Mouse (Mus musculus) heart, embryonic 14.5 days (tissue): Measurements from ENCODE around the gene Anxa2. TPM values are rescaled to one million over a fixed set of nuclear protein-coding genes. Genes with fewer than 3 reads are reported as not detected.

Experiments
- ATAC-seq: fragments of 200-750 bp; cut with Nextera tagmentation; 2 replicates; pipeline ENCODE4 v1.8.0; 2017; ENCODE audit warnings: low read depth, moderate TSS enrichment; ENCODE audit not compliant: insufficient number of reproducible peaks, insufficient read depth, low FRiP score
- H3K27ac ChIP-seq, 2 experiments: fragments of 200-500 bp in 1 of 2; fragments of 300-500 bp in 1 of 2; sonication (generic) in 1 of 2; replicated peaks in 1 of 2; 2 replicates each; pipeline ENCODE4 v1.5.1; 2012 to 2014; ENCODE audit warnings: low read depth in 2 of 2, low read length in 2 of 2, control low read depth in 1 of 2, mild to moderate bottlenecking in 1 of 2, mixed read lengths in 1 of 2; ENCODE audit not compliant: control insufficient read depth in 1 of 2, insufficient read depth in 1 of 2
- H3K27me3 ChIP-seq: fragments of 300-500 bp; sonication (generic); 2 replicates; pipeline ENCODE4 v1.6.1; 2014; ENCODE audit warnings: mild to moderate bottlenecking, low read length, control low read depth; ENCODE audit not compliant: control insufficient read depth, insufficient read depth
- H3K36me3 ChIP-seq: fragments of 300-500 bp; sonication (generic); 2 replicates; pipeline ENCODE4 v1.6.1; 2014; ENCODE audit warnings: mild to moderate bottlenecking, control low read depth, low read length, mixed read lengths; ENCODE audit not compliant: control insufficient read depth, insufficient read depth
- H3K4me1 ChIP-seq, 2 experiments: fragments of 200-500 bp in 1 of 2; fragments of 300-500 bp in 1 of 2; sonication (generic) in 1 of 2; 2 replicates each; pipeline ENCODE4 v1.6.1; 2012 to 2014; ENCODE audit warnings: low read length in 2 of 2, control low read depth in 1 of 2, mixed read lengths in 1 of 2; ENCODE audit not compliant: control insufficient read depth in 2 of 2, insufficient read depth in 2 of 2
- H3K4me2 ChIP-seq: fragments of 300-500 bp; sonication (generic); 2 replicates; pipeline ENCODE4 v1.6.1; 2014; ENCODE audit warnings: mild to moderate bottlenecking, low read length
- H3K4me3 ChIP-seq, 2 experiments: fragments of 200-500 bp in 1 of 2; fragments of 300-500 bp in 1 of 2; sonication (generic) in 1 of 2; 2 replicates each; pipeline ENCODE4 v1.5.1; 2012 to 2014; ENCODE audit warnings: low read length in 2 of 2, mild to moderate bottlenecking in 2 of 2, control low read depth in 1 of 2, low read depth in 1 of 2, moderate library complexity in 1 of 2; ENCODE audit not compliant: control insufficient read depth in 1 of 2, insufficient read depth in 1 of 2
- H3K9ac ChIP-seq: fragments of 300-500 bp; sonication (generic); 2 replicates; pipeline ENCODE4 v1.6.1; 2014; ENCODE audit warnings: mild to moderate bottlenecking, low read length
- H3K9me3 ChIP-seq: fragments of 300-500 bp; sonication (generic); 2 replicates; pipeline ENCODE4 v1.6.1; 2016; ENCODE audit warnings: low read length, control low read depth; ENCODE audit not compliant: control insufficient read depth
- WGBS: fragments of 180-500 bp; shearing (Covaris S2); extraction: QIAGEN DNeasy Blood & Tissue Kit; methylation state at CpG from one replicate; pipeline ENCODE4 v1.1.7; 2014; 5-methylcytosine and 5-hydroxymethylcytosine counted together
- polyA plus RNA-seq: library from polyadenylated mRNA; unstranded; fragments of >200 nt; fragmentation: Nextera tagmentation; extraction: Ambion mirVana; gene quantifications from 2 replicates; pipeline ENCODE4 v1.2.1, GENCODE M21; 2014

The Anxa2 gene
- polyA plus RNA-seq = 532 and 550 TPM in 2 replicates

- H3K4me2 ChIP-seq = peak within 1 kb of the TSS; percentile 74
- H3K27ac ChIP-seq = peak within 1 kb of the TSS; percentile 94 to 96
- H3K4me1 ChIP-seq = peaks cover 25 to 42% of the 10 kb centered on the region in 2 experiments
- peak; percentile 92 for ATAC-seq
- peak within 1 kb of the TSS; percentile 95 for H3K9ac ChIP-seq
- no peaks in the 10 kb centered on the region for H3K9me3 ChIP-seq
- peaks cover 6% of the 10 kb centered on the region; the same call in 1 of the 2 replicates for H3K36me3 ChIP-seq
- WGBS = 12% methylated on average over 33 of the region's 37 CpGs
- peak within 1 kb of the TSS; percentile 79 to 87 for H3K4me3 ChIP-seq
- H3K27me3 ChIP-seq = no peaks in the 10 kb centered on the region
Observed at GRCm38 (mm10) chr9:69453066-69453900, at the start of gene Anxa2. Gene Anxa2, plus strand, starts transcription at chr9:69453620.

- ATAC-seq = no peak
- no peak overlapping the region for H3K4me3 ChIP-seq
- H3K9ac ChIP-seq = no peak overlapping the region
- H3K36me3 ChIP-seq = peaks cover 41% of the 10 kb centered on the region
- H3K4me1 ChIP-seq = no peaks in the 10 kb centered on the region
- WGBS = 76% methylated on average over 6 of the region's 6 CpGs
- no peaks in the 10 kb centered on the region for H3K9me3 ChIP-seq
- no peak overlapping the region for H3K27ac ChIP-seq
- H3K27me3 ChIP-seq = no peaks in the 10 kb centered on the region
- H3K4me2 ChIP-seq = no peak overlapping the region
Observed at GRCm38 (mm10) chr9:69404671-69405070, 48.7 kb upstream of the Anxa2 start.

- Histone ChIP-seq H3K4me2 (no peak overlapping the region), H3K27me3 (no peaks in the 10 kb centered on the region), H3K27ac (no peak overlapping the region), H3K4me3 (no peak overlapping the region), H3K36me3 (peaks cover 80% of the 10 kb centered on the region), H3K9me3 (no peaks in the 10 kb centered on the region), H3K4me1 (no peaks in the 10 kb centered on the region), H3K9ac (no peak overlapping the region)
- ATAC-seq = no peak
- 83% methylated on average over 1 of the region's 1 CpGs for WGBS
Observed at GRCm38 (mm10) chr9:69419476-69419875, 33.9 kb upstream of the Anxa2 start.

DNA sequence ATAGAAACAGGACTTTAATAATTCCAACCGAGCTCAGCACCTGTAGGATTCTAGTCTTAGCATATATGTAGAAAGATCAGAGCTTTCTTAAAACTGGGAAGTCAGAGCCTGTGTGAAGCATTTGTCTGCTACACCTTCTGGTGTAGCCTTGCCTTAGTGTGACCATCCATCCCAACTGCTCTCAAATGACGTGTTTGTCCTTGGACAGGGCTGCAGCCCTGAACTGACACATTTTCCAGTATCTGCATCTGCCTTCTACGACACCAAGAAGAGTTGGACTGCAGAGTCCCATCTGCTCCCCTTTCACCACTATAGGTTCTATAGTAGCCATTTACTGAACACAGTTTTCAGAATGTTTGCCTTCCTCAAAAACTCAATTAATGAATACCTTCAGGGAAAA lies 22.9 kb upstream of the Anxa2 start:
- Histone ChIP-seq H3K9ac (no peak overlapping the region), H3K4me3 (no peak overlapping the region), H3K9me3 (no peaks in the 10 kb centered on the region), H3K27ac (no peak overlapping the region), H3K36me3 (peaks cover 63% of the 10 kb centered on the region), H3K27me3 (no peaks in the 10 kb centered on the region), H3K4me2 (no peak overlapping the region), H3K4me1 (peaks cover 0 to 3% of the 10 kb centered on the region in 2 experiments; a peak in 1 of 4 replicates)
- ATAC-seq = no peak
- WGBS = 83% methylated on average over 3 of the region's 3 CpGs

- 33% methylated on average over 6 of the region's 6 CpGs for WGBS
- no peak overlapping the region; a peak in 1 of 4 replicates for H3K27ac ChIP-seq
- H3K4me2 ChIP-seq = no peak overlapping the region
Observed at GRCm38 (mm10) chr9:69431863-69432555, 21.4 kb upstream of the Anxa2 start.

GRCm38 (mm10) chr9:69435194-69435593 lies 18.2 kb upstream of the Anxa2 start:
- Histone ChIP-seq H3K27ac (no peak overlapping the region), H3K4me2 (no peak overlapping the region), H3K36me3 (peaks cover 23% of the 10 kb centered on the region), H3K4me1 (peaks cover 4 to 8% of the 10 kb centered on the region in 2 experiments; a peak in 2 of 4 replicates), H3K9ac (no peak overlapping the region), H3K9me3 (no peaks in the 10 kb centered on the region), H3K27me3 (no peaks in the 10 kb centered on the region), H3K4me3 (no peak overlapping the region)
- 79% methylated on average over 10 of the region's 10 CpGs for WGBS
- ATAC-seq = no peak

More at GRCm38 (mm10) chr9:69431863-69432555, 21.4 kb upstream of the Anxa2 start:
- H3K27me3 ChIP-seq = no peaks in the 10 kb centered on the region
- H3K9me3 ChIP-seq = no peaks in the 10 kb centered on the region
- H3K9ac ChIP-seq = no peak overlapping the region
- no peak overlapping the region for H3K4me3 ChIP-seq
- H3K36me3 ChIP-seq = peaks cover 49% of the 10 kb centered on the region
- H3K4me1 ChIP-seq = peaks cover 0 to 3% of the 10 kb centered on the region in 2 experiments; a peak in 1 of 4 replicates
- no peak for ATAC-seq

DNA sequence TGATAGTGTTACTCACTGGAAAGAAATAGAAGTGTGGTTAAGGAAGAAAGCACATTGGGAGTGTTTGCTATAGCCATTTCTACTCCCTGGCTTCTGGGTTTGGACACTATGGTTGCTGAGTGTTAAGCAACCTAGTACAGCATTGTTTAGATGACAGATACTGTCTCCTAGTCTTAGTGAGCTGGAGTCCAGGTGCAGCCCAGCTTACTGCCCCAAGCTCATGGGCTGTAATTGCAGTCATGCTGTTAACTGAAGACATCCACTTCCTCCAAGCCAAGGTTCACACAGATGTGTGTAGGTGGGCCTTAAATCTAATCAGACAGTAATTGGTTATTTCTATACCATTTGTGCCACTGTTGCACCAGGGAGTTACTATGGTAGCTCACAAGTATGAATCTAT lies 17.8 kb upstream of the Anxa2 start:
- Histone ChIP-seq H3K27ac (no peak overlapping the region), H3K9me3 (no peaks in the 10 kb centered on the region), H3K4me1 (peaks cover 4 to 8% of the 10 kb centered on the region in 2 experiments; a peak in 2 of 4 replicates), H3K9ac (no peak overlapping the region), H3K27me3 (no peaks in the 10 kb centered on the region), H3K4me3 (no peak overlapping the region), H3K36me3 (peaks cover 18% of the 10 kb centered on the region), H3K4me2 (no peak overlapping the region)
- no peak for ATAC-seq
